Mouse (Mus musculus) neural tube, embryonic 14.5 days (tissue): ENCODE data around the gene Tep1. TPM values are rescaled to one million over a fixed set of nuclear protein-coding genes. Genes with fewer than 3 reads are reported as not detected.

ENCODE experiments used
- ATAC-seq: fragments of 200-750 bp; cut with Nextera tagmentation; 2 replicates; pipeline ENCODE4 v1.8.0; 2017; ENCODE audit warnings: low read depth, mild to moderate bottlenecking, moderate TSS enrichment, moderate library complexity
- H3K27ac ChIP-seq: fragments of 300-500 bp; sonication (generic); 2 replicates; pipeline ENCODE4 v1.5.1; 2014; ENCODE audit warnings: low read depth, mild to moderate bottlenecking, control low read depth, low read length, moderate library complexity, mixed read lengths
- H3K27me3 ChIP-seq: fragments of 300-500 bp; sonication (generic); 2 replicates; pipeline ENCODE4 v1.6.1; 2014; ENCODE audit warnings: low read length; ENCODE audit not compliant: control insufficient read depth, insufficient read depth
- H3K36me3 ChIP-seq: fragments of 300-500 bp; sonication (generic); 2 replicates; pipeline ENCODE4 v1.6.1; 2014; ENCODE audit warnings: low read length, mixed read lengths; ENCODE audit not compliant: control insufficient read depth, insufficient read depth
- H3K4me1 ChIP-seq: fragments of 300-500 bp; sonication (generic); 2 replicates; pipeline ENCODE4 v1.6.1; 2014; ENCODE audit warnings: low read length; ENCODE audit not compliant: control insufficient read depth, insufficient read depth
- H3K4me2 ChIP-seq: fragments of 300-500 bp; sonication (generic); 2 replicates; pipeline ENCODE4 v1.6.1; 2014; ENCODE audit warnings: mild to moderate bottlenecking, low read depth, low read length, control low read depth
- H3K4me3 ChIP-seq: fragments of 300-500 bp; sonication (generic); 2 replicates; pipeline ENCODE4 v1.5.1; 2014; ENCODE audit warnings: low read depth, low read length, control low read depth, mixed read lengths
- H3K9ac ChIP-seq: fragments of 300-500 bp; sonication (generic); replicated peaks from 2 replicates; pipeline ENCODE4 v1.6.1; 2014; ENCODE audit warnings: low read depth, mild to moderate bottlenecking, control low read depth, low read length, mixed read lengths
- H3K9me3 ChIP-seq: fragments of 300-500 bp; sonication (generic); 2 replicates; pipeline ENCODE4 v1.6.1; 2016; ENCODE audit warnings: low read length; ENCODE audit not compliant: control insufficient read depth
- WGBS: fragments of 180-500 bp; shearing (Covaris S2); extraction: QIAGEN DNeasy Blood & Tissue Kit; methylation state at CpG from one replicate; pipeline ENCODE4 v1.1.7; 2014; 5-methylcytosine and 5-hydroxymethylcytosine counted together
- polyA plus RNA-seq: library from polyadenylated mRNA; unstranded; fragments of >200 nt; fragmentation: Nextera tagmentation; extraction: Ambion mirVana; gene quantifications from 2 replicates; pipeline ENCODE4 v1.2.1, GENCODE M21; 2014

Gene Tep1
- polyA plus RNA-seq, 1 experiment from 2014 or later = 3.1 TPM

DNA sequence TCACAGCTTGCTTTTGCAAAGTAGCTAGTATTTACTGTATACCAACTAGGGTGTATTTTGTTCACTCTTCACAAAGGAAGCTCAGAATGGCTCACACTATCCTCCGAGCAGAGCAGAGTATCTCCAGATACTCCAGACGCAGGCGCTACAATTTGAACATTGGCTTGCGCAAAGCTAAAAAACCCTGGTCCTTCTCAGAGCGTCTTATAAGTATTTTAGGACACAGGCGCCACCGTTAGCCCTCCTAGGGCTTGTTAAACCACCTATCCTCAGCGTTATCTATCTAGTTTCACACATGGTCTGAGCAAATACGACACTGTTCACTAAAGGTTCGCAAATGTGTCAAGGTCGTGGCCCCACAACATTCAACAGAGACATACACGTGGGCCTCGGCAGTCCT, 65.7 kb downstream of the Tep1 start:
- 75% methylated on average over 13 of the region's 13 CpGs for WGBS
- Histone ChIP-seq H3K9me3 (no peaks in the 10 kb centered on the region), H3K4me2 (no peak overlapping the region), H3K27me3 (no peaks in the 10 kb centered on the region), H3K36me3 (no peaks in the 10 kb centered on the region), H3K9ac (no peak overlapping the region), H3K27ac (no peak overlapping the region), H3K4me3 (no peak overlapping the region), H3K4me1 (peaks cover 3% of the 10 kb centered on the region; the same call in 1 of the 2 replicates)
- ATAC-seq = no peak

GRCm38 (mm10) chr14:50802843-50803562, 67.4 kb downstream of the Tep1 start:
- 69% methylated on average over 4 of the region's 4 CpGs for WGBS
- Histone ChIP-seq H3K4me3 (no peak overlapping the region), H3K27ac (no peak overlapping the region), H3K4me1 (no peaks in the 10 kb centered on the region), H3K27me3 (no peaks in the 10 kb centered on the region), H3K9ac (no peak overlapping the region), H3K36me3 (no peaks in the 10 kb centered on the region), H3K4me2 (no peak overlapping the region), H3K9me3 (no peaks in the 10 kb centered on the region)
- no peak for ATAC-seq

GRCm38 (mm10) chr14:50802441-50802840, 67.9 kb downstream of the Tep1 start:
- H3K9me3 ChIP-seq = no peaks in the 10 kb centered on the region
- no peak overlapping the region for H3K9ac ChIP-seq
- H3K36me3 ChIP-seq = no peaks in the 10 kb centered on the region
- no peak overlapping the region for H3K4me3 ChIP-seq
- ATAC-seq = no peak
- no peaks in the 10 kb centered on the region for H3K4me1 ChIP-seq
- 90% methylated on average over 6 of the region's 6 CpGs for WGBS
- no peak overlapping the region for H3K27ac ChIP-seq
- H3K4me2 ChIP-seq = no peak overlapping the region
- H3K27me3 ChIP-seq = no peaks in the 10 kb centered on the region

DNA sequence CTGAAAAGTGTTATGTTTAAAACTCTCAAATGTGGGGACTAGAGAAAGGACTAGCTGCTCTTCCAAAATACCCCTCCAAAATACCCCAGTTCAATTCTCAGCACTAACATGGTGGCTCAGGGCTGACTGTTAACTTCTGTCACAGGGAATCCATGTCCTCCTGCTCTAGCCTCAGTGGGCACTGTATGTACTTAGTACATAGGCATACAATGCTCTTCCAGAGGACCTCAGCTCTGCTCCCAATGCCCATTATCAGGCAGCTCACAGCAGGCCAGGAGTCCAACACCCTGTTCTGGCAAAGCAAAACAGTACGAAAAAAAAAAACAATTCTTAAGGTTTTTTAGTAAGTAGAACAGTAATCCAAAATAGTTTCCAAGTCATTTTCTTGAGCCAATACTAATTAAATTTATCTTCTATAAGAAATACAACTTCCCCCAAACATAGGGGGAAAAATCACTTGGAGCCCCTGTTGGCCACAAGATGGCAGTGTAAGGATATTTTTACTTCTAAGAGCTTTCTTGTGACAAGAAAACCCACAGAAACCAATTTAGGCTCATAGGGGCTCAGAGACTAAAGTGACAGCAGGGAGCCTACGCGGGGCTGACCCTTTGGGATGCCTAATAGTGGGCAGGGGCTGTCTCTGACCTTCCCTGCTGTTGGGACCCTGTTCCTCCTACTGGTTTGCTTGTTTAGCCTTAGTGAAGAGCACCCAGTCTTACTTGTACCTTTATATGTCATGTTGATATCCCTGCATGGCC, 70.7 kb downstream of the Tep1 start:
- ATAC-seq = peak; percentile 65; the same call in 1 of the 2 replicates
- Histone ChIP-seq H3K9me3 (no peaks in the 10 kb centered on the region), H3K27ac (no peak overlapping the region), H3K4me3 (no peak overlapping the region), H3K4me1 (no peaks in the 10 kb centered on the region), H3K27me3 (no peaks in the 10 kb centered on the region), H3K4me2 (no peak overlapping the region), H3K9ac (no peak overlapping the region), H3K36me3 (no peaks in the 10 kb centered on the region)
- 2% methylated on average over 3 of the region's 3 CpGs for WGBS

GRCm38 (mm10) chr14:50798512-50798911, 71.8 kb downstream of the Tep1 start:
- no peaks in the 10 kb centered on the region for H3K9me3 ChIP-seq
- no peak overlapping the region for H3K4me2 ChIP-seq
- no peaks in the 10 kb centered on the region for H3K4me1 ChIP-seq
- no peaks in the 10 kb centered on the region for H3K36me3 ChIP-seq
- H3K27me3 ChIP-seq = no peaks in the 10 kb centered on the region
- H3K9ac ChIP-seq = no peak overlapping the region
- no peak for ATAC-seq
- H3K4me3 ChIP-seq = no peak overlapping the region
- 64% methylated on average over 2 of the region's 2 CpGs for WGBS
- H3K27ac ChIP-seq = no peak overlapping the region

- 90% methylated on average over 1 of the region's 1 CpGs for WGBS
- Histone ChIP-seq H3K27me3 (no peaks in the 10 kb centered on the region), H3K9ac (no peak overlapping the region), H3K9me3 (no peaks in the 10 kb centered on the region), H3K36me3 (no peaks in the 10 kb centered on the region), H3K4me2 (no peak overlapping the region), H3K4me1 (no peaks in the 10 kb centered on the region), H3K4me3 (no peak overlapping the region), H3K27ac (no peak overlapping the region)
- no peak for ATAC-seq
Observed at GRCm38 (mm10) chr14:50796464-50796863, 73.9 kb downstream of the Tep1 start.

DNA sequence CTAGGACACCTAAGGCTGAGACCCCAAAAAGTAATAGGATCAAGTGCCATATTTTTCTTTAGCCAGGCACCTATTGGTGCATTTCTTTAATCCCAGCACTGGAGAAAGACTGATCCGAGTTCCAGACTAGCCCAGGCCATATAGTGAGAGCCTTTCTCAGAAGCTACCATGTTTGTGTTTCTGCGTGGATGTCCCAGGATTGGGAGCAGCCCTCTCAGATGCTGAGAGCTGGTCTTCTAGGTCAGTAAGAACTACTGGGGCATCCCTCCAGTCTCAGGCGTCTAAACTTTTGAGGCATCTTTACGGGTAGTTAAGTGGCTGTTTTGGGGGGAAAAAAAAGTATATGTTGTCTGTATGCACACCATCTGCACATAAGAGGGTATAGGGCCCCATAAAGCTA, 74.4 kb downstream of the Tep1 start:
- Histone ChIP-seq H3K36me3 (no peaks in the 10 kb centered on the region), H3K27ac (no peak overlapping the region), H3K9ac (no peak overlapping the region), H3K4me2 (no peak overlapping the region), H3K9me3 (no peaks in the 10 kb centered on the region), H3K4me3 (no peak overlapping the region), H3K27me3 (no peaks in the 10 kb centered on the region), H3K4me1 (no peaks in the 10 kb centered on the region)
- ATAC-seq = no peak
- 84% methylated on average over 4 of the region's 4 CpGs for WGBS

- Histone ChIP-seq H3K9me3 (no peaks in the 10 kb centered on the region), H3K4me1 (no peaks in the 10 kb centered on the region), H3K36me3 (no peaks in the 10 kb centered on the region), H3K27me3 (no peaks in the 10 kb centered on the region), H3K4me3 (no peak overlapping the region), H3K9ac (no peak overlapping the region), H3K27ac (no peak overlapping the region), H3K4me2 (no peak overlapping the region)
- no peak for ATAC-seq
- WGBS = 93% methylated on average over 24 of the region's 24 CpGs
Observed at GRCm38 (mm10) chr14:50795261-50795935, 75.0 kb downstream of the Tep1 start.

DNA sequence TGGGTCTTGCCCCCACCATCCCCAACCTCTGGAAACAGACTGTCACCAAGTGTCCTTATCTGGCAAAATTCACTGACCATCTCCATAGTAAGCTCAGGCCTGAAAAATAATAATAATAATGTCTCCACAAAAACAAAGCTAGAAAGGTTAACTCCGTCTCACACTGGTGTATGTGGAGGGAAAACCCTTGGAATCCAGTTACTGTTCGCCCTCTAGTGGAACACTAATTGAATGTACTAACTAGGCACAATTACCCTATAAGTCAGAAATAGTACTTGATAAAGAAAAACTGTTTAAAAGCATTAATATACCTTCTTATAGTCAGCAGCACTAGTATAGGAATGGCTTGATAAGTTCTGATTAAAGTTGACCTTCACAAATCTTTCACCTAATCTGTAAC, 82.2 kb downstream of the Tep1 start:
- no peak overlapping the region for H3K4me3 ChIP-seq
- H3K9ac ChIP-seq = no peak overlapping the region
- H3K4me2 ChIP-seq = no peak overlapping the region
- no peaks in the 10 kb centered on the region for H3K36me3 ChIP-seq
- H3K4me1 ChIP-seq = peaks cover 7% of the 10 kb centered on the region; the same call in 1 of the 2 replicates
- ATAC-seq = no peak
- WGBS = 13% methylated on average over 2 of the region's 2 CpGs
- no peak overlapping the region for H3K27ac ChIP-seq
- H3K27me3 ChIP-seq = no peaks in the 10 kb centered on the region
- H3K9me3 ChIP-seq = no peaks in the 10 kb centered on the region
